Mouse (Mus musculus) adrenal gland, postnatal 10 days (tissue): ENCODE results near the gene Pyroxd2. TPM values are rescaled to one million over a fixed set of nuclear protein-coding genes. Genes with fewer than 3 reads are reported as not detected.
"Not testable (repeated sequence)": the region's sequence is repeated elsewhere in the genome, so short reads cannot be mapped to it uniquely, and the experiment has no call there.

Experiments used
- DNase-seq: peaks from one replicate; pipeline ENCODE4 v3.0.0; 2021; ENCODE audit warnings: mixed read lengths
- total RNA-seq, 2 experiments: library from RNA; stranded (reverse); gene quantifications; 2 replicates each; pipeline ENCODE4 v1.2.3; 2021

Pyroxd2 gene
- total RNA-seq, 2 experiments from 2014 or later, result 15.8 to 23.5 TPM

- DNase-seq, result no peak
Measured at GRCm38 (mm10) chr19:42689786-42690185, 62.8 kb downstream of the Pyroxd2 start.

- DNase-seq, result no peak
Measured at GRCm38 (mm10) chr19:42689321-42689720, 63.3 kb downstream of the Pyroxd2 start.

- not testable (repeated sequence) for DNase-seq
Measured at GRCm38 (mm10) chr19:42682776-42683175, 69.8 kb downstream of the Pyroxd2 start.

- DNase-seq, result no peak
Measured at GRCm38 (mm10) chr19:42678191-42678590, 74.4 kb downstream of the Pyroxd2 start.

GRCm38 (mm10) chr19:42677452-42677851 is 75.1 kb downstream of the Pyroxd2 start:
- DNase-seq, result no peak

- no peak for DNase-seq
Measured at GRCm38 (mm10) chr19:42676931-42677330, 75.6 kb downstream of the Pyroxd2 start.

Other genes with a start within 250 kb of the Pyroxd2 start
- gene R3hcc1l, start 234.0 kb downstream of the Pyroxd2 start, total RNA-seq, result 10 to 100 TPM; 18.3 to 23.7 TPM
- 1 to 10 TPM; 1.8 to 2.7 TPM for gene Loxl4, start 140.0 kb downstream of the Pyroxd2 start, total RNA-seq
- gene Hps1, start 27.2 kb upstream of the Pyroxd2 start, total RNA-seq, result 10 to 100 TPM; 13.9 to 15.9 TPM